Mouse (Mus musculus): ENCODE results near the gene Rap1gap.

GRCm38 (mm10) chr4:137676700-137677484 lies 12.4 kb downstream of the Rap1gap start:
- no peak for TF ChIP-seq EP300 (IDR thresholded peaks at IDR 0.05; ENCODE audit: low read depth in 1 of 2, low read length in 2 of 2)
- no peak for TF ChIP-seq CTCF (IDR thresholded peaks at IDR 0.05 in 2 of 3, conservative IDR thresholded peaks at IDR 0.05 in 1 of 3; ENCODE audit: control insufficient read depth in 1 of 3, insufficient read depth in 1 of 3, low read depth in 2 of 3, low read length in 3 of 3, poor library complexity in 1 of 3, severe bottlenecking in 1 of 3)
- no peak for TF ChIP-seq TAL1 (IDR thresholded peaks at IDR 0.05; ENCODE audit: low read length)
- no peak for TF ChIP-seq POLR2A (IDR thresholded peaks at IDR 0.05; ENCODE audit: control insufficient read depth in 1 of 2, insufficient read depth in 1 of 2, low read depth in 1 of 2, low read length in 2 of 2, poor library complexity in 1 of 2)
- no peak for TF ChIP-seq ZMIZ1 (IDR thresholded peaks at IDR 0.05; ENCODE audit: low read depth, low read length)
- no peak for TF ChIP-seq GATA1 (IDR thresholded peaks at IDR 0.05; ENCODE audit: low read depth, low read length)

All from MEL (cell line).